Mouse (Mus musculus): ENCODE results near the gene Gigyf2. TPM values are rescaled to one million over a fixed set of nuclear protein-coding genes. Genes with fewer than 3 reads are reported as not detected.

Gene Gigyf2
- polyA plus RNA-seq, 1 experiment from 2014 or later: 17.3 TPM

DNA sequence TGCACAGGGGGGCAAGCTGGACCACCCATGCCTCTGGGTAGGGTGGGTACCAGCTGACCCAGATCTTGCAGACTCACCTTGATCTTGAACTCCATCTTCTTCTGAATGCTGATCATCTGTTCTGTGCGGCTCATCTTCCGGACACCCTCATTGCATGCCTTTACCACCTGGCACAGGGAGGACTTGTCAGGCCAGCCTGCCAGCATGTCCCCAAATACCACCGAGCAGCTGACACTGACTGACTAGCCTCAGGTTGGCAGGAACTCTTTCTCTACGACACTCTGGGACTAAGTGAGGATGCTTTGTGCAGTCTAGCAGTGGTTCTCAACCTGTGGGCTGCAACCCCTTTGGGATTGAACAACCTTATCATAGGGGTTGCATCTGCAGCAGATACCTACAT lies 155.7 kb downstream of the Gigyf2 start:
- 64% methylated on average over 4 of the region's 4 CpGs for WGBS (ENCODE audit: insufficient replicate concordance)

DNA sequence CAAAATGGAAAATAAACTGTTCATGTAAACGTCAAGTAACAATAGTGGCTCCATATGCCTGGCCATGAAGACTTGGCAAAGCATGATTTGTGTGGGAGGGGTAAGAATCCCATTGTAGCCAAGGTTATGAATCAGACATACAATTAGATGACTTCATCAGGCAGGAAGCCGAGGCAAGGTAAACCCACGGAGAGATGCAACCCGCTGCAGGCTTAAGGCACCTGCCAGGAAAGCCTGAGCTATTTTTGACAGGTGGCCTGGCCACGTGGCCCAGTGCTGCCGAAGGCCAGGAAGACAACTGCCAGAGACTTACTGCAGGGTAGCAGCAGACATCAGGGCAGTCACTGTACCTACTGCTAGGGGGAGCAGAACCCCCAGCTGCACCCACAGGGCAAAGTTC lies 159.6 kb downstream of the Gigyf2 start:
- H3K27me3 ChIP-seq (ENCODE audit: control insufficient read depth, insufficient read depth, low read depth, low read length): no peaks in the 10 kb centered on the region
- H3K9ac ChIP-seq (ENCODE audit: low read depth, low read length): no peak overlapping the region
- H3K36me3 ChIP-seq (ENCODE audit: control insufficient read depth, insufficient read depth): no peaks in the 10 kb centered on the region; the same call in 1 of the 2 replicates
- WGBS (ENCODE audit: insufficient replicate concordance): 47% methylated on average over 6 of the region's 6 CpGs
- H3K9me3 ChIP-seq (replicated peaks; ENCODE audit: control insufficient read depth, low read length): no peaks in the 10 kb centered on the region
- no peak overlapping the region for H3K27ac ChIP-seq (ENCODE audit: low read length)
- H3K4me2 ChIP-seq (ENCODE audit: low read depth, low read length): no peak overlapping the region
- no peak for ATAC-seq (ENCODE audit: low read depth)
- H3K4me3 ChIP-seq (ENCODE audit: low read depth, low read length): no peak overlapping the region
- no peaks in the 10 kb centered on the region for H3K4me1 ChIP-seq (ENCODE audit: control insufficient read depth, low read depth, low read length)

More for the DNA sequence above, 155.7 kb downstream of the Gigyf2 start:
- H3K4me1 ChIP-seq (ENCODE audit: control insufficient read depth, low read depth, low read length): no peaks in the 10 kb centered on the region
- H3K9me3 ChIP-seq (replicated peaks; ENCODE audit: control insufficient read depth, low read length): no peaks in the 10 kb centered on the region
- ATAC-seq (ENCODE audit: low read depth): no peak
- H3K36me3 ChIP-seq (ENCODE audit: control insufficient read depth, insufficient read depth): no peaks in the 10 kb centered on the region; the same call in 1 of the 2 replicates
- no peaks in the 10 kb centered on the region for H3K27me3 ChIP-seq (ENCODE audit: control insufficient read depth, insufficient read depth, low read depth, low read length)
- H3K4me2 ChIP-seq (ENCODE audit: low read depth, low read length): no peak overlapping the region
- H3K9ac ChIP-seq (ENCODE audit: low read depth, low read length): no peak overlapping the region
- no peak overlapping the region for H3K27ac ChIP-seq (ENCODE audit: low read length)
- H3K4me3 ChIP-seq (ENCODE audit: low read depth, low read length): no peak overlapping the region

DNA sequence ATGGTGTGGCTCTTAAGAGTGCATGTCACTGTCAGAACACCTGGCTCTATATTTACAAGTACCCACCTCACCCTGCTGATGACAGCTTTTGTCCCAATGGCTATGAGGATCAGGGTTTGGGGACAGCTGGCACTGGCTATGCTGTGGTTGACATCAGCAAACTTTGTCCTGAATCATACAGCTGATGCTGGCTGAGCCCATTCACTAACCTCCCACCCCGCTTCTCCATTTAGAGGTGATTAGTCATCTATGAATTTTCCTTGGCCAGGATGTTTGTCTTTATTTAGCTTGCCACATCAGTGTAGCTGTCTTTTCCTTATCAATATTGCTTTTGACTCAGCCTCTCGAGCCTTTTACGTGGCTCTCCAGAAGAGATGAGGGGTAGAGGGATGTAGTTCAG lies 165.5 kb downstream of the Gigyf2 start:
- WGBS (ENCODE audit: insufficient replicate concordance): 54% methylated on average over 3 of the region's 3 CpGs
- H3K4me1 ChIP-seq (ENCODE audit: control insufficient read depth, low read depth, low read length): no peaks in the 10 kb centered on the region
- H3K9me3 ChIP-seq (replicated peaks; ENCODE audit: control insufficient read depth, low read length): no peaks in the 10 kb centered on the region
- H3K9ac ChIP-seq (ENCODE audit: low read depth, low read length): no peak overlapping the region
- no peak overlapping the region for H3K4me3 ChIP-seq (ENCODE audit: low read depth, low read length)
- H3K4me2 ChIP-seq (ENCODE audit: low read depth, low read length): no peak overlapping the region
- ATAC-seq (ENCODE audit: low read depth): no peak
- H3K27ac ChIP-seq (ENCODE audit: low read length): no peak overlapping the region
- no peaks in the 10 kb centered on the region; the same call in 1 of the 2 replicates for H3K36me3 ChIP-seq (ENCODE audit: control insufficient read depth, insufficient read depth)
- H3K27me3 ChIP-seq (ENCODE audit: control insufficient read depth, insufficient read depth, low read depth, low read length): no peaks in the 10 kb centered on the region

DNA sequence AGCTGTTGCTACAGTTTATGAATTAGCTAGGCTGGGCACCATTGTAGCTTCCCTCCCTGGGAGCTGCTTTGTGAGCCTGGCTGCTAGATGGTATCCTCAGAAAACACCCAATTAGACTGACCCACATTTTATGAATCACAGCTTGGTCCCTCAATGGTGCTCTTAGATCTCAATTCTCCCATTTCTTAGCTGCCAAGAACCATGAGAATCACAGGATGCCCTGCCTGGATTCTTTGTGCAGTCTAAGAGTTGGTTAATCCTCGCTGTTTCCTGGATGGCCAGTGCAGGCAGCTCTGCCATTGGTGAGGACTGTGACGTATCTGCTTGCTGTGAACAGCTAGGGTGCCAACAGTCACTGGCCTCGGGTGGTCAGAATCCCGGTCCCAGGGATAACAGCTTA lies 166.7 kb downstream of the Gigyf2 start:
- Histone ChIP-seq H3K4me1 (ENCODE audit: control insufficient read depth, low read depth, low read length) (no peaks in the 10 kb centered on the region), H3K27me3 (ENCODE audit: control insufficient read depth, insufficient read depth, low read depth, low read length) (no peaks in the 10 kb centered on the region), H3K27ac (ENCODE audit: low read length) (no peak overlapping the region), H3K36me3 (ENCODE audit: control insufficient read depth, insufficient read depth) (no peaks in the 10 kb centered on the region; the same call in 1 of the 2 replicates), H3K4me2 (ENCODE audit: low read depth, low read length) (no peak overlapping the region), H3K9ac (ENCODE audit: low read depth, low read length) (no peak overlapping the region), H3K4me3 (ENCODE audit: low read depth, low read length) (no peak overlapping the region), H3K9me3 (replicated peaks; ENCODE audit: control insufficient read depth, low read length) (no peaks in the 10 kb centered on the region)
- 56% methylated on average over 4 of the region's 4 CpGs for WGBS (ENCODE audit: insufficient replicate concordance)
- no peak for ATAC-seq (ENCODE audit: low read depth)

Other genes with a start within 250 kb of the Gigyf2 start
- not detected in 2 replicates for gene Alppl2, start 237.1 kb upstream of the Gigyf2 start, polyA plus RNA-seq (2015; fragmentation: Nextera tagmentation; extraction: Ambion mirVana)
- gene Alpi, start 225.4 kb upstream of the Gigyf2 start, polyA plus RNA-seq (2015; fragmentation: Nextera tagmentation; extraction: Ambion mirVana): 2.4 TPM in 1 of 2 replicates, not detected in the other
- gene Akp3, start 202.0 kb upstream of the Gigyf2 start, polyA plus RNA-seq (2015; fragmentation: Nextera tagmentation; extraction: Ambion mirVana): not detected in 2 replicates
- gene Ecel1, start 170.5 kb upstream of the Gigyf2 start, polyA plus RNA-seq (2015; fragmentation: Nextera tagmentation; extraction: Ambion mirVana): 0.04 TPM in 1 of 2 replicates, not detected in the other
- not detected in 2 replicates for gene Prss56, start 143.7 kb upstream of the Gigyf2 start, polyA plus RNA-seq (2015; fragmentation: Nextera tagmentation; extraction: Ambion mirVana)
- gene Chrnd, start 136.4 kb upstream of the Gigyf2 start, polyA plus RNA-seq (2015; fragmentation: Nextera tagmentation; extraction: Ambion mirVana): 0.07 and 0.39 TPM in 2 replicates
- 0.18 and 0.99 TPM in 2 replicates for gene Chrng, start 122.3 kb upstream of the Gigyf2 start, polyA plus RNA-seq (2015; fragmentation: Nextera tagmentation; extraction: Ambion mirVana)
- 64.2 and 68.8 TPM in 2 replicates for gene Eif4e2, start 113.1 kb upstream of the Gigyf2 start, polyA plus RNA-seq (2015; fragmentation: Nextera tagmentation; extraction: Ambion mirVana)
- gene Efhd1, start 62.6 kb upstream of the Gigyf2 start, polyA plus RNA-seq (2015; fragmentation: Nextera tagmentation; extraction: Ambion mirVana): 0.09 and 0.19 TPM in 2 replicates
- 0.25 and 0.48 TPM in 2 replicates for gene Kcnj13, start 67.7 kb downstream of the Gigyf2 start, polyA plus RNA-seq (2015; fragmentation: Nextera tagmentation; extraction: Ambion mirVana)
- not detected in 2 replicates for gene Snorc, start 143.3 kb downstream of the Gigyf2 start, polyA plus RNA-seq (2015; fragmentation: Nextera tagmentation; extraction: Ambion mirVana)
- 0.65 and 0.69 TPM in 2 replicates for gene Neu2, start 182.9 kb downstream of the Gigyf2 start, polyA plus RNA-seq (2015; fragmentation: Nextera tagmentation; extraction: Ambion mirVana)
- gene Ngef, start 246.9 kb downstream of the Gigyf2 start, polyA plus RNA-seq (2015; fragmentation: Nextera tagmentation; extraction: Ambion mirVana): 8.6 and 10.3 TPM in 2 replicates

Data from liver, embryonic 16.5 days (tissue).